Mouse (Mus musculus): Measurements from ENCODE around the gene Gm609. TPM values are rescaled to one million over a fixed set of nuclear protein-coding genes. Genes with fewer than 3 reads are reported as not detected.

The Gm609 gene
- polyA plus RNA-seq, 1 experiment = 0.31 TPM

DNA sequence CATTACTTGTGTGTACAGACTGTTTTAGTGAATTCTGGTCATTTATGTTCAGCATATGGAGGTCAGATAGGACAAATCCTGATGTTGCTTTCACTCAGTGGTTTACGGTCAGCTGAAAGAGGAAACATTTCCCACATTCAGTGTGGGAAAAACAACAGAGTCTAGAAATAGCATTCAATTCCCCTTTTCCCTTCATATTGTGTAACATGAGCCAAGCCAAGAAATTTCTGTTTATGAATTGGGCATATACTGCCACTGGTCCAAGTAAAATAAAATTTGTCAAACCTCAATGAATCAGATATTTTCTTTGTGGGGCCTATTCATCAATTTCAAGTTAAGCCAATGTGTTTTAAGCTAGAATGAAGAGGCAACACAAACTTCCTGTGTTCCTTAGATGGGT lies 121.7 kb downstream of the Gm609 start:
- Histone ChIP-seq H3K27ac (ENCODE audit: insufficient read depth, low read length) (no peak overlapping the region), H3K9me3 (replicated peaks; ENCODE audit: control insufficient read depth, insufficient read depth, low read length, poor library complexity, severe bottlenecking) (no peaks in the 10 kb centered on the region), H3K4me1 (ENCODE audit: control insufficient read depth, insufficient read depth, low read length) (no peaks in the 10 kb centered on the region), H3K36me3 (ENCODE audit: control insufficient read depth, insufficient read depth, low read length, poor library complexity, severe bottlenecking) (no peaks in the 10 kb centered on the region), H3K9ac (ENCODE audit: low read depth, poor library complexity, severe bottlenecking) (no peak overlapping the region), H3K4me3 (ENCODE audit: low read depth, low read length) (no peak overlapping the region), H3K27me3 (ENCODE audit: control insufficient read depth, insufficient read depth, low read length, poor library complexity, severe bottlenecking) (no peaks in the 10 kb centered on the region)
- TF ChIP-seq CTCF (IDR thresholded peaks at IDR 0.05; ENCODE audit: low read depth, low read length) (no peak), EP300 (IDR thresholded peaks at IDR 0.05; ENCODE audit: insufficient read depth, low read depth, low read length) (no peak), POLR2A (IDR thresholded peaks at IDR 0.05; ENCODE audit: insufficient read depth, low read length) (no peak)

DNA sequence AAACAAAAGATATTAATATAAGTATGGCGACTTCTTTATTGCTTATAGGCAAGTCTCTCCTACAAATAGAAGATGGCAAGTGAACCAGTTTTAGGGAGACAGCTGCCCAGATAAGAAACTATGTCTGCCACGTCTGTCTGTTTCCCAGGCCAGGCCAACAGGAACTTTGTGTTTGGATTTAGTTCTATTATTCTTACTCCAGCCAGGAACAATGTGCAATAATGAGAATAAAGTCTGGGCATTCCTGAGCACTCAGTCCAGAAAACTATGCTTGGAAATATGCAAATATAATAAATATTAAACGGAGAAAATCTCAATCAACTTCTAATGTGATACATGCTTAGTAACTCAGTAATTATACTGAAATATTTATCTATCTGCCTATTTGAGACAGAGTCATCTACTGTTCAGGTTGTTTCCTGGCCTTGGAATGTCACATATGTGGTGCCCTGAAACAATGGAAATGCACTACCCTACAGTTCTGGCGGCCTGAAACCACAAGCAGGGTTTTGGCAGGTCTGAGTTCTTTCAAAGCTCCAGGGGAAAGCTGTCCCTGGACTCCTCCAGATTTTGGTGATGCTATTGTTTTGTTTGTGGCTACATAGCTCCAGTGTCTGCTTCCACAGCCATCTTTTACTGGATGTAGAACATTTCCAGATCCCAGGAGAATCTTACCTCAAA lies 123.3 kb downstream of the Gm609 start:
- Histone ChIP-seq H3K4me1 (ENCODE audit: control insufficient read depth, insufficient read depth, low read length) (no peaks in the 10 kb centered on the region), H3K9me3 (replicated peaks; ENCODE audit: control insufficient read depth, insufficient read depth, low read length, poor library complexity, severe bottlenecking) (no peaks in the 10 kb centered on the region), H3K27me3 (ENCODE audit: control insufficient read depth, insufficient read depth, low read length, poor library complexity, severe bottlenecking) (no peaks in the 10 kb centered on the region), H3K36me3 (ENCODE audit: control insufficient read depth, insufficient read depth, low read length, poor library complexity, severe bottlenecking) (no peaks in the 10 kb centered on the region), H3K27ac (ENCODE audit: insufficient read depth, low read length) (no peak overlapping the region), H3K4me3 (ENCODE audit: low read depth, low read length) (no peak overlapping the region), H3K9ac (ENCODE audit: low read depth, poor library complexity, severe bottlenecking) (no peak overlapping the region)
- no peak for TF ChIP-seq EP300 (IDR thresholded peaks at IDR 0.05; ENCODE audit: insufficient read depth, low read depth, low read length)
- no peak for TF ChIP-seq CTCF (IDR thresholded peaks at IDR 0.05; ENCODE audit: low read depth, low read length)
- TF ChIP-seq POLR2A (IDR thresholded peaks at IDR 0.05; ENCODE audit: insufficient read depth, low read length) = no peak

- Histone ChIP-seq H3K9me3 (replicated peaks; ENCODE audit: control insufficient read depth, insufficient read depth, low read length, poor library complexity, severe bottlenecking) (no peaks in the 10 kb centered on the region), H3K27me3 (ENCODE audit: control insufficient read depth, insufficient read depth, low read length, poor library complexity, severe bottlenecking) (no peaks in the 10 kb centered on the region), H3K9ac (ENCODE audit: low read depth, poor library complexity, severe bottlenecking) (no peak overlapping the region), H3K4me3 (ENCODE audit: low read depth, low read length) (no peak overlapping the region), H3K4me1 (ENCODE audit: control insufficient read depth, insufficient read depth, low read length) (no peaks in the 10 kb centered on the region), H3K27ac (ENCODE audit: insufficient read depth, low read length) (no peak overlapping the region), H3K36me3 (ENCODE audit: control insufficient read depth, insufficient read depth, low read length, poor library complexity, severe bottlenecking) (no peaks in the 10 kb centered on the region)
- TF ChIP-seq CTCF (IDR thresholded peaks at IDR 0.05; ENCODE audit: low read depth, low read length) (no peak), EP300 (IDR thresholded peaks at IDR 0.05; ENCODE audit: insufficient read depth, low read depth, low read length) (no peak), POLR2A (IDR thresholded peaks at IDR 0.05; ENCODE audit: insufficient read depth, low read length) (no peak)
Measured at GRCm38 (mm10) chr16:45366111-45366510, 126.7 kb downstream of the Gm609 start.

GRCm38 (mm10) chr16:45365353-45365752 lies 127.4 kb downstream of the Gm609 start:
- Histone ChIP-seq H3K36me3 (ENCODE audit: control insufficient read depth, insufficient read depth, low read length, poor library complexity, severe bottlenecking) (no peaks in the 10 kb centered on the region), H3K9me3 (replicated peaks; ENCODE audit: control insufficient read depth, insufficient read depth, low read length, poor library complexity, severe bottlenecking) (no peaks in the 10 kb centered on the region), H3K4me3 (ENCODE audit: low read depth, low read length) (no peak overlapping the region), H3K27me3 (ENCODE audit: control insufficient read depth, insufficient read depth, low read length, poor library complexity, severe bottlenecking) (no peaks in the 10 kb centered on the region), H3K9ac (ENCODE audit: low read depth, poor library complexity, severe bottlenecking) (no peak overlapping the region), H3K4me1 (ENCODE audit: control insufficient read depth, insufficient read depth, low read length) (no peaks in the 10 kb centered on the region), H3K27ac (ENCODE audit: insufficient read depth, low read length) (no peak overlapping the region)
- no peak for TF ChIP-seq EP300 (IDR thresholded peaks at IDR 0.05; ENCODE audit: insufficient read depth, low read depth, low read length)
- no peak for TF ChIP-seq POLR2A (IDR thresholded peaks at IDR 0.05; ENCODE audit: insufficient read depth, low read length)
- no peak for TF ChIP-seq CTCF (IDR thresholded peaks at IDR 0.05; ENCODE audit: low read depth, low read length)

- Histone ChIP-seq H3K27me3 (ENCODE audit: control insufficient read depth, insufficient read depth, low read length, poor library complexity, severe bottlenecking) (no peaks in the 10 kb centered on the region), H3K27ac (ENCODE audit: insufficient read depth, low read length) (no peak overlapping the region), H3K9me3 (replicated peaks; ENCODE audit: control insufficient read depth, insufficient read depth, low read length, poor library complexity, severe bottlenecking) (no peaks in the 10 kb centered on the region), H3K4me1 (ENCODE audit: control insufficient read depth, insufficient read depth, low read length) (no peaks in the 10 kb centered on the region), H3K36me3 (ENCODE audit: control insufficient read depth, insufficient read depth, low read length, poor library complexity, severe bottlenecking) (no peaks in the 10 kb centered on the region), H3K9ac (ENCODE audit: low read depth, poor library complexity, severe bottlenecking) (no peak overlapping the region), H3K4me3 (ENCODE audit: low read depth, low read length) (no peak overlapping the region)
- no peak for TF ChIP-seq CTCF (IDR thresholded peaks at IDR 0.05; ENCODE audit: low read depth, low read length)
- no peak for TF ChIP-seq POLR2A (IDR thresholded peaks at IDR 0.05; ENCODE audit: insufficient read depth, low read length)
- TF ChIP-seq EP300 (IDR thresholded peaks at IDR 0.05; ENCODE audit: insufficient read depth, low read depth, low read length) = no peak
Measured at GRCm38 (mm10) chr16:45364627-45365026, 128.1 kb downstream of the Gm609 start.

DNA sequence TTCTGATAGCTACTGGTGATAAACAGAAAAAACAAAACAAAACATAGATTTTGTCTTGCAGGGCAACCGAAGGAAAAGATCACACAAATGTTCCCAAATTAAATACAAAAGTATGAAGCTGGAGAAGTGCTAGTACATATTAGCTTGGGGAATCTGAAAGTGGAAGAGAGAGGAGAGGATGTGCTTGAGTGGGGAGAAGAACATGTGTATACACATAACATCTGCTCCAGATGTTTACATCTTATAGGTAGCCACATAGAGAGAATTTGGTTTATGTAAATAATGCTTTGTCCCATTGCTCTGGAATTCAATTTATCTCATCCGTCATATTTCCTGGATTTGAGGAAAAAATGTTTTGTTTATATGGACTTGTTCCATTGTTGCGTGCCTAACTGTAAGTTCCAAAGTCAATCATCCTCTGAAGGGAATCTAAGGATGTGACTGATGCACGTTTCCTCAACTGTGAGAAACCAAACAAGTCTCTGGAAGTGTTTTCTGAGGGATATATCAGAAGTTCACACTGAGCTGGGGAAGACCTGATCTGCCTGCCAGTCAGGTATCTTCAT lies 129.2 kb downstream of the Gm609 start:
- H3K9me3 ChIP-seq (replicated peaks; ENCODE audit: control insufficient read depth, insufficient read depth, low read length, poor library complexity, severe bottlenecking) = no peaks in the 10 kb centered on the region
- TF ChIP-seq EP300 (IDR thresholded peaks at IDR 0.05; ENCODE audit: insufficient read depth, low read depth, low read length) = no peak
- no peak for TF ChIP-seq CTCF (IDR thresholded peaks at IDR 0.05; ENCODE audit: low read depth, low read length)
- TF ChIP-seq POLR2A (IDR thresholded peaks at IDR 0.05; ENCODE audit: insufficient read depth, low read length) = no peak
- no peak overlapping the region for H3K27ac ChIP-seq (ENCODE audit: insufficient read depth, low read length)
- H3K4me1 ChIP-seq (ENCODE audit: control insufficient read depth, insufficient read depth, low read length) = no peaks in the 10 kb centered on the region
- H3K36me3 ChIP-seq (ENCODE audit: control insufficient read depth, insufficient read depth, low read length, poor library complexity, severe bottlenecking) = no peaks in the 10 kb centered on the region
- no peaks in the 10 kb centered on the region for H3K27me3 ChIP-seq (ENCODE audit: control insufficient read depth, insufficient read depth, low read length, poor library complexity, severe bottlenecking)
- H3K9ac ChIP-seq (ENCODE audit: low read depth, poor library complexity, severe bottlenecking) = no peak overlapping the region
- H3K4me3 ChIP-seq (ENCODE audit: low read depth, low read length) = no peak overlapping the region

Other genes starting within 250 kb of the Gm609 start
- not detected in 2 replicates for gene Cd200, start 83.9 kb downstream of the Gm609 start, polyA plus RNA-seq (2011; ENCODE audit: insufficient read depth, insufficient read length, low read depth, missing spikeins)
- not detected in 2 replicates for gene Gm17783, start 39.1 kb upstream of the Gm609 start, polyA plus RNA-seq (2011; ENCODE audit: insufficient read depth, insufficient read length, low read depth, missing spikeins)
- not detected in 2 replicates for gene Slc9c1, start 42.3 kb upstream of the Gm609 start, polyA plus RNA-seq (2011; ENCODE audit: insufficient read depth, insufficient read length, low read depth, missing spikeins)
- gene Gcsam, start 117.4 kb upstream of the Gm609 start, polyA plus RNA-seq (2011; ENCODE audit: insufficient read depth, insufficient read length, low read depth, missing spikeins) = not detected in 2 replicates
- not detected in 2 replicates for gene BC016579, start 161.1 kb upstream of the Gm609 start, polyA plus RNA-seq (2011; ENCODE audit: insufficient read depth, insufficient read length, low read depth, missing spikeins)
- gene Tmprss7, start 200.7 kb upstream of the Gm609 start, polyA plus RNA-seq (2011; ENCODE audit: insufficient read depth, insufficient read length, low read depth, missing spikeins) = not detected in 2 replicates
- 3.7 and 4.9 TPM in 2 replicates for gene Tagln3, start 231.6 kb upstream of the Gm609 start, polyA plus RNA-seq (2011; ENCODE audit: insufficient read depth, insufficient read length, low read depth, missing spikeins)
- 24.1 and 25.9 TPM in 2 replicates for gene Abhd10, start 250.0 kb upstream of the Gm609 start, polyA plus RNA-seq (2011; ENCODE audit: insufficient read depth, insufficient read length, low read depth, missing spikeins)